Mouse (Mus musculus) heart, adult 2 months (tissue): ENCODE measurements around the gene Foxj3.

ENCODE experiments used
- CTCF ChIP-seq: fragments of 200-600 bp; IDR thresholded peaks from 2 replicates; pipeline ENCODE4 v1.8.1; 2022; ENCODE audit warnings: antibody characterized with exemption, mild to moderate bottlenecking, moderate library complexity
- EP300 ChIP-seq: fragments of 200-500 bp; IDR thresholded peaks from 2 replicates; pipeline ENCODE4 v1.6.1; 2011; ENCODE audit warnings: low read depth, low read length, control low read depth; ENCODE audit not compliant: insufficient read depth
- POLR2A ChIP-seq: fragments of 200-500 bp; IDR thresholded peaks from 2 replicates; pipeline ENCODE4 v1.6.1; 2011; ENCODE audit warnings: mild to moderate bottlenecking, low read depth, low read length, control low read depth; ENCODE audit not compliant: insufficient read depth

- TF ChIP-seq EP300 (no peak), CTCF (no peak), POLR2A (no peak)
These were observed 57.5 kb downstream of the Foxj3 start for GRCm38 (mm10) chr4:119594331-119594730.
